Mouse (Mus musculus) layer of hippocampus, postnatal 14 days (tissue): ENCODE data around the gene Asb16. TPM values are rescaled to one million over a fixed set of nuclear protein-coding genes. Genes with fewer than 3 reads are reported as not detected.
"Not testable (repeated sequence)": the region's sequence is repeated elsewhere in the genome, so short reads cannot be mapped to it uniquely, and the experiment has no call there.

Experiments
- DNase-seq, 2 experiments: peaks; one replicate each; pipeline ENCODE4 v3.0.0; 2021 to 2022; ENCODE audit warnings: low spot score in 2 of 2, mixed read lengths in 1 of 2
- total RNA-seq, 2 experiments: library from RNA; stranded (reverse); gene quantifications; 2 replicates each; pipeline ENCODE4 v1.2.3; 2021

The Asb16 gene
- total RNA-seq, 2 experiments from 2014 or later, result 0.86 to 0.88 TPM

GRCm38 (mm10) chr11:102241246-102241645 is 27.3 kb upstream of the Asb16 start:
- DNase-seq, result no peak

GRCm38 (mm10) chr11:102241874-102242273 is 26.7 kb upstream of the Asb16 start:
- no peak for DNase-seq

GRCm38 (mm10) chr11:102244926-102245449 is 23.6 kb upstream of the Asb16 start:
- DNase-seq, result peak; percentile 64 to 74

GRCm38 (mm10) chr11:102245581-102246272 is 22.8 kb upstream of the Asb16 start:
- DNase-seq, result no peak

GRCm38 (mm10) chr11:102246273-102246635 is 22.3 kb upstream of the Asb16 start:
- DNase-seq, result no peak

GRCm38 (mm10) chr11:102246871-102247270 is 21.7 kb upstream of the Asb16 start:
- no peak for DNase-seq

GRCm38 (mm10) chr11:102248630-102249230 is 19.8 kb upstream of the Asb16 start, which contains the start of gene BC030867:
TSS of gene BC030867 (plus strand) at chr11:102248882.
- DNase-seq, result peak; percentile 92 to 95

- no peak for DNase-seq
Observed at GRCm38 (mm10) chr11:102249351-102250090, 19.0 kb upstream of the Asb16 start.

GRCm38 (mm10) chr11:102257514-102257913 is 11.0 kb upstream of the Asb16 start:
- DNase-seq, result no peak

GRCm38 (mm10) chr11:102258095-102258494 is 10.4 kb upstream of the Asb16 start:
- no peak for DNase-seq

- DNase-seq, result no peak
Observed at GRCm38 (mm10) chr11:102258521-102258920, 10.0 kb upstream of the Asb16 start.

GRCm38 (mm10) chr11:102263211-102263610 is 5.3 kb upstream of the Asb16 start:
- DNase-seq, result no peak

- no peak for DNase-seq
Observed at GRCm38 (mm10) chr11:102265816-102266215, 2.7 kb upstream of the Asb16 start.

GRCm38 (mm10) chr11:102266631-102267355 is 1.8 kb upstream of the Asb16 start:
- DNase-seq, result no peak

GRCm38 (mm10) chr11:102267480-102267879 is 1.1 kb upstream of the Asb16 start:
- peak in 1 of 2 experiments; percentile 78 for DNase-seq

- DNase-seq, result no peak
Observed at GRCm38 (mm10) chr11:102276411-102276915, 7.9 kb downstream of the Asb16 start.

- DNase-seq, result no peak
Observed at GRCm38 (mm10) chr11:102277754-102278153, 9.2 kb downstream of the Asb16 start.

GRCm38 (mm10) chr11:102279595-102279994 is 11.1 kb downstream of the Asb16 start:
- DNase-seq, result no peak

GRCm38 (mm10) chr11:102280267-102280666 is 11.7 kb downstream of the Asb16 start:
- DNase-seq, result not testable (repeated sequence)

GRCm38 (mm10) chr11:102283922-102284321 is 15.4 kb downstream of the Asb16 start:
- DNase-seq, result no peak
